Mouse (Mus musculus) thymus, postnatal 36 days (tissue): ENCODE measurements around the gene Nr5a2.
"Not testable (repeated sequence)": the region's sequence is repeated elsewhere in the genome, so short reads cannot be mapped to it uniquely, and the experiment has no call there.

Experiments used
- DNase-seq, 2 experiments: peaks; one replicate each; pipeline ENCODE4 v3.0.0; 2022; ENCODE audit warnings: mixed read lengths in 2 of 2

Nr5a2 gene

GRCm38 (mm10) chr1:136832305-136833152 lies 127.7 kb downstream of the Nr5a2 start:
- DNase-seq = no peak

- DNase-seq = no peak
Observed at GRCm38 (mm10) chr1:136830992-136831391, 129.3 kb downstream of the Nr5a2 start.

GRCm38 (mm10) chr1:136829931-136830330 lies 130.3 kb downstream of the Nr5a2 start:
- no peak for DNase-seq

GRCm38 (mm10) chr1:136823897-136824296 lies 136.4 kb downstream of the Nr5a2 start:
- DNase-seq = no peak

GRCm38 (mm10) chr1:136800625-136801024 lies 159.6 kb downstream of the Nr5a2 start:
- DNase-seq = no peak

- no peak for DNase-seq
Observed at GRCm38 (mm10) chr1:136796361-136797090, 163.7 kb downstream of the Nr5a2 start.

- not testable (repeated sequence) for DNase-seq
Observed at GRCm38 (mm10) chr1:136792957-136793883, 167.0 kb downstream of the Nr5a2 start.
